17 mouse cellular contexts compared by ENCODE assay signal in the genomic region with DNA sequence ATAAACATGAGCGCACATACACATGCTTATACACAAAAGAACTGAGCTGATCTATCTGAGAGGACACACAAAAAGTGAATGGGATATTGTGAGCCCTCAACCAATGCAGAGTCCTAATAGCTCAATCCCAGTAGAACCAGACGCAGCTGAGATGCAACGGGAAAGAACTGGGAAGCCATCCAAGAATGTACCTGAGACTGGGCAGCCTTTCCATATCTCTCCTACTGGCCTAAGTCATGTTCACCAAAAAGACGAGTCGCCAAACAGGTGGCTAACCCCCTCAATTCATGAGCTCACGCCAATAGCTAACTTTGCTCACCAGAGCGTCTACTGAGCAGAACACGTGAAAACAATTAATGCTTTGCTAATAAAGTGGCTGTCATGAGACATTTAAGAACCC. TPM values are rescaled to one million over a fixed set of nuclear protein-coding genes. Genes with fewer than 3 reads are reported as not detected.
"Had no signal": no experiment of that assay in that cellular context is flagged by ENCODE, and none has a peak within 500 bp of the region (broad histone marks: within the 10 kb centered on the region; RNA-seq: fewer than 3 reads in every experiment).

No protein-coding gene starts in this region.

- H3K4me3 ChIP-seq: limb, embryonic 12.5 days; liver, embryonic 13.5 days; lung, embryonic 15.5 days; megakaryocyte, embryonic 14.5 days; midbrain, embryonic 15.5 days; neural tube, embryonic 12.5 days had no signal

- ATAC-seq: liver, postnatal 0 days; midbrain, embryonic 15.5 days had no signal

- DNase-seq: kidney, postnatal 25 days; layer of hippocampus, adult 9-11 months; layer of hippocampus, postnatal 36 days; liver; liver, embryonic 13.5 days; liver, postnatal 0 days; lung, postnatal 14 days; retina, postnatal 1 day; right cerebral cortex, postnatal 14 days had no signal

- H3K4me2 ChIP-seq: limb, embryonic 12.5 days; liver, embryonic 13.5 days; lung, embryonic 15.5 days; midbrain, embryonic 11.5 days; midbrain, embryonic 15.5 days; neural tube, embryonic 12.5 days had no signal

- H3K27ac ChIP-seq: limb, embryonic 12.5 days; liver, embryonic 13.5 days; lung, embryonic 15.5 days; macrophage; midbrain, embryonic 15.5 days; neural tube, embryonic 12.5 days had no signal

- H3K9me3 ChIP-seq: limb, embryonic 12.5 days; liver, embryonic 13.5 days; lung, embryonic 15.5 days; megakaryocyte, embryonic 14.5 days; midbrain, embryonic 15.5 days; neural tube, embryonic 12.5 days had no signal

- H3K27me3 ChIP-seq: limb, embryonic 12.5 days; liver, embryonic 13.5 days; lung, embryonic 15.5 days; midbrain, embryonic 15.5 days; neural tube, embryonic 12.5 days had no signal

- H3K9ac ChIP-seq: limb, embryonic 12.5 days; liver, embryonic 13.5 days; liver, postnatal 0 days; lung, embryonic 15.5 days; midbrain, embryonic 15.5 days; neural tube, embryonic 12.5 days had no signal

- H3K36me3 ChIP-seq: limb, embryonic 12.5 days; liver, embryonic 13.5 days; lung, embryonic 15.5 days; midbrain, embryonic 15.5 days had no signal

RNA-seq across cellular contexts. Expression of a gene that starts 20.8 kb away (rescaled TPM):
- total RNA-seq: monocyte, adult 5-6 weeks had no signal
